Mouse (Mus musculus) E14TG2a.4 (cell line): Measurements from ENCODE around the gene Olfr1512.

ENCODE experiments used
- H3K27me3 ChIP-seq: 2 replicates; pipeline ENCODE4 v1.6.1; 2014; ENCODE audit warnings: low read length, control low read depth; ENCODE audit not compliant: insufficient read depth
- H3K36me3 ChIP-seq: 2 replicates; pipeline ENCODE4 v1.6.1; 2014; ENCODE audit warnings: low read length, control low read depth; ENCODE audit not compliant: insufficient read depth
- H3K4me1 ChIP-seq: replicated peaks from 2 replicates; pipeline ENCODE4 v1.6.1; 2014; ENCODE audit warnings: low read depth, low read length, control low read depth
- H3K4me3 ChIP-seq: replicated peaks from 2 replicates; pipeline ENCODE4 v1.5.1; 2014; ENCODE audit warnings: mild to moderate bottlenecking, low read length
- H3K9me3 ChIP-seq: 2 replicates; pipeline ENCODE4 v1.6.1; 2014; ENCODE audit warnings: low read length, control low read depth
- CTCF ChIP-seq: conservative IDR thresholded peaks from 2 replicates; pipeline ENCODE4 v1.5.1; 2014; ENCODE audit warnings: low read length
- NANOG ChIP-seq: IDR thresholded peaks from 2 replicates; pipeline ENCODE4 v1.6.1; 2014; ENCODE audit warnings: borderline replicate concordance, low read length, mixed read lengths
- POU5F1 ChIP-seq: IDR thresholded peaks from 2 replicates; pipeline ENCODE4 v1.6.1; 2014; ENCODE audit warnings: low read length, borderline replicate concordance

Gene Olfr1512

DNA sequence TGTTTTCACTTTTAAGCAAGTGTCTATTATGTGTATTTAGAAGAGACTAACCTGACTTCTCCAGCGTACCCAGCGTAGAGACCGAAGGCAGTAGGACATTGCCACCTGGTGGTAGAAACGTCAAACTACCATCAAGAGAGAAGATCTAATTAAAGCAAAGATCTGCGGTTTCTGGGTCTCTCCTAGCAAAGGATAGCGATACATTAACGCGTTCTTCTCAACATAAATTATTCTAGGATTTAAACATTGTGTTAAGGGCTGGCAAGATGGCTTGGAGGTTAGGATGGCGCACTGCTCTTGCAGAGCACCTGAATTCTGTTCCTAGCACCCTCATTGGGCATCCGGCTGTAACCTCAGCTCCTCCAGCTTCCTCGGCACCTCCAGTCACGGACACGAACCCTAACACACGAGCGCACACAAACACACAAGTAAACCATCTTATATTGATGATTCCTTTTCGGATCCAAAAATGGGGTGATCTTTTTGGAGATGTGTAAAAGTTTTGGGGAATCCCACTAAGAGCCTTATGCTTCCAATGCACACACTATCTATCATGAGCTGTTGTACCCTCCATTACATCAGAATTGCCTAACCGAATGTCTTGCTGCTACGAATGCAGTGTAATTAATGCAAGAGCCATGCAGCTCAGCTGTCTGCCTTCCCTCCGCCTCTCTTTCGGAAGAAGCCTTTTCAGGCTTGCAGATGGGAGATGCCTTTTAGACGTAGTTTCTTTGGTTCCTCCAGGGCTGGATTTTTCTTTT lies 40.0 kb downstream of the Olfr1512 start:
- Histone ChIP-seq H3K9me3 (no peaks in the 10 kb centered on the region), H3K4me1 (peaks cover 9% of the 10 kb centered on the region), H3K36me3 (no peaks in the 10 kb centered on the region), H3K27me3 (peaks cover 2% of the 10 kb centered on the region; the same call in 1 of the 2 replicates), H3K4me3 (no peak overlapping the region)
- TF ChIP-seq CTCF (peak; percentile 58), NANOG (no peak)

DNA sequence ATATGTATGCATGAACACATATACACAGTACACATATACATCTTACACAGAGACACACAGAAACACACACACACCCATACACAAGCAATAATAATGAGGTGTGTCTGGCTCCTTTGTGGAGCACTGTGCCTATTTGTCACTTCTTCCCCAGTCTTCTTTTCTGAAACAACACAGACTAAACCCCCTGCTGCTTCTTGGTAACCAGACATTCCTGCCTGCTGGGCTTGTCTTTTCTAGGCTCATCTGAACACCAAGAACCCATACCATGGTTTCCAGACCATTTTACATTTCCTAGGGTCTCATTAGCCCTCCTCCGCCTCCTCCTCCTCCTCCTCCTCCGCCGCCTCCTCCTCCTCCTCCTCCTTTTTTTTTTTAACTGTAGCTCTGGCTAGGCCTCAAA lies 46.8 kb downstream of the Olfr1512 start:
- Histone ChIP-seq H3K27me3 (peaks cover 22% of the 10 kb centered on the region), H3K9me3 (no peaks in the 10 kb centered on the region), H3K36me3 (no peaks in the 10 kb centered on the region), H3K4me1 (peaks cover 50% of the 10 kb centered on the region), H3K4me3 (no peak overlapping the region)
- TF ChIP-seq CTCF (no peak), NANOG (no peak), POU5F1 (no peak)

GRCm38 (mm10) chr14:52331069-52331750 lies 47.8 kb downstream of the Olfr1512 start:
- Histone ChIP-seq H3K9me3 (no peaks in the 10 kb centered on the region), H3K4me3 (no peak overlapping the region; the same call in 1 of the 2 replicates), H3K4me1 (peaks cover 60% of the 10 kb centered on the region), H3K27me3 (peaks cover 28% of the 10 kb centered on the region), H3K36me3 (no peaks in the 10 kb centered on the region)
- no peak for TF ChIP-seq CTCF

DNA sequence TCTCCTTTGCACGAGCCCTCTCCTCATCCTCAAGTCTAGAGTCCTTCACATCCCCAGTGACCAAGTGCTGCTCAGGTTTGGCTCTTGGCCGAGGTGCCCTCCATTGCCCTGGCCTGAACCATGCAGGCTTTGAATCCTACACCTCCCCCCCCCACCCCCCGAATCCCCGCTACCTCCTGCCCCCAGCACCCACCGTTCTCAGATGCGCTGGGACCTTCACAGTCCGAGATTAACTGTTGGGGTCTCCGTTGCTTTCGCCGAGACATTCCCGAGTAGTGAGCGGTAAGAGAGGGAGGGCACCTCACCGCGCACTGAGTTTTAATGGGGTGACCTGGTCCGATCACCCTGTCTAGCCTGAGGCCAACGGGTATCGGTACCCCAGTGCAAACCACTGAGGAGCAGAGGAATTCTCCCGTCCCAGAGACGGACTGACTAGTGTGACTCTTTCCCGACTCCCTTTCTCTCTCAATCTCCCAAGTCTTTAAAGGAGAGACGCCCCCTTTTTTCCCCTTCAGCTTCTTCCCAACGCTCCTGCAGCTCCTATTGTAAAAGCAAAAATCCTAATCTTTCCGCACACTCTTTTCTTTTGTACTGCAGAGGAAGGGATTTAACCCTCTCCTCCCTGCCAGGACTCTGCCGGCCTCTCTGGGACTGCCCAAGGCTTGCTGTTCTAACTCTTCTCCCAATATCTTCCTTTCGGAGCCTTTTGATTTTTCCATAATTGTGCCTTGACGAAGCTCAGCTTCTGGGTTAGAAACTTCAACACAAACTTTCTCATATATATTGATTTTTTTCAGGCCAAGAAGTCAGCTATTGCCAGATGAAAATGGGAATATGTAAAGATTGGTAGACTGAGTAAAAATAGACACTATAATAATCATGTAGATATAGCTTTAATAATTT lies 50.8 kb downstream of the Olfr1512 start, which contains the start of gene Sall2:
Sall2 (minus strand) TSS at position 853 of the 903 bp plus-strand sequence.
- H3K4me3 ChIP-seq, result peak within 1 kb of the TSS; percentile 68
- no peak for TF ChIP-seq CTCF
- no peak for TF ChIP-seq POU5F1
- no peak for TF ChIP-seq NANOG

DNA sequence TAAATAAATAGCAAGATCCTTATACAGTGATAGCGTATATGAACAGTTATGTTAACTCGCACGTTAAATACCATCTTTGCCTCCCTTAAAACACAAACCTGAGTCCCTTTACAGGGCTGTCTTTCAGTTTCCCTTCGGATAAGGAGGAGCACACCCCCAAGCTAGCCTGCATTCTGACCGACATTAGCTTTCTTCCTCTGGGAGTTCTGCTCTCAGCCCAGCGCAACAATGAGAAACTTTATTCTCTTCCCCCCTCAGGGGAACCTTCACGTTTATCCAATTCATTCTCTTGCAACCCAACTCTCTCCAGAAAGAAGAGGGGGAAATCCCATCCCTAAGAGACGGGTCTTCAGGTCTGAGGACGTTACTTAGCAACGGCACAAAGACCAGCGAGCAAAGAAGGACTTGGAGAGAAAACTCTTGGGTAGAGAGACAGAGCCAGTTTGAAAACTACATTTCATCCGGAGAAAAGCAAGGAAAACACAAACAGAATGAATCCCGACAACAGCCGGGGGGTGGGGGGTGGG lies 51.5 kb downstream of the Olfr1512 start:
- peaks cover 70% of the 10 kb centered on the region for H3K4me1 ChIP-seq
- peaks cover 39% of the 10 kb centered on the region for H3K27me3 ChIP-seq
- H3K9me3 ChIP-seq, result no peaks in the 10 kb centered on the region
- TF ChIP-seq NANOG, result no peak
- no peak for TF ChIP-seq POU5F1
- no peak for TF ChIP-seq CTCF
- H3K36me3 ChIP-seq, result no peaks in the 10 kb centered on the region
- H3K4me3 ChIP-seq, result peak overlapping the region; percentile 52

More for the DNA sequence above, 50.8 kb downstream of the Olfr1512 start, which contains the start of gene Sall2:
- Histone ChIP-seq H3K4me1 (peaks cover 73% of the 10 kb centered on the region), H3K36me3 (no peaks in the 10 kb centered on the region), H3K9me3 (no peaks in the 10 kb centered on the region), H3K27me3 (peaks cover 39% of the 10 kb centered on the region)

- Histone ChIP-seq H3K4me3 (0 out of 2 replicates have a peak overlapping the region, but pooled peaks have one; percentile 26), H3K36me3 (no peaks in the 10 kb centered on the region), H3K27me3 (peaks cover 39% of the 10 kb centered on the region), H3K4me1 (peaks cover 54% of the 10 kb centered on the region), H3K9me3 (no peaks in the 10 kb centered on the region)
- TF ChIP-seq CTCF (peak; percentile 44), POU5F1 (no peak), NANOG (no peak)
These were observed 53.1 kb downstream of the Olfr1512 start for GRCm38 (mm10) chr14:52325890-52326289.
